Mouse (Mus musculus) right cerebral cortex, adult 18-20 months (tissue): ENCODE data around the gene Lag3.

ENCODE experiments used
- DNase-seq: peaks from one replicate; pipeline ENCODE4 v3.0.0; 2022; ENCODE audit warnings: mixed read lengths

The Lag3 gene

DNA sequence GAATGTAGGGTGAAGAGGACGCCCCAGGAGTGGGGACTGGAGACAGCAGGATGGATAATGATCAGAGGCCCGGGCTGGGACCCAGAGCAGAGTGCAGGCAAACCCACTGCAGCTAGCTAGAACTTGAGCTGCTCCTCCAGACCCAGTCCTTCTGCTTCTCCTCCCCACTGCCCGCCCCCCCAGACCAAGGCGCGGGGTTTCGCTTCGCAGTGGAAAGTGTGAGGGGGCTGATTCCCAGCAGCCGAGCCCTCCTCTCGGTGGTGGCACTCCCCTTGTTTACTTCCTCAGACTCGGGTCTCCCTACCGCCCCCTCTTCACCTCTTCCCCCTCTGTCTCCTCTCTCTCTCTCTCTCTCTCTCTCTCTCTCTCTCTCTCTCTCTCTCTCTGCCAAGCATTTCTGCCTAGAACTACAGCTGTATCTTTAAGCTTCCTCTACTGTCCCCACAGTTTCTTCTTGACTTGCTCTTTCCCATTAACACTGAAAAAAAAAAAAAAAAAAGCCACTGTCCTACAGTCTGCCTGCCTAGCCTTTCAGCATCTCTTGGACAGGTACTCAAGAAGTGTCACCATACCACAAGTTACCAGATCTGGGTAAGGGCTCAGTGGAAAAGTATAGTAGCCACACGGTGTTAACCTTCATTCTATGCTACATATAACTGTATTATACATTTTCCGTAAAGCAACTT is at the start of gene Lag3:
TSS of gene Lag3 (minus strand) at position 173 of the 686 bp plus-strand sequence.
- no peak for DNase-seq

DNA sequence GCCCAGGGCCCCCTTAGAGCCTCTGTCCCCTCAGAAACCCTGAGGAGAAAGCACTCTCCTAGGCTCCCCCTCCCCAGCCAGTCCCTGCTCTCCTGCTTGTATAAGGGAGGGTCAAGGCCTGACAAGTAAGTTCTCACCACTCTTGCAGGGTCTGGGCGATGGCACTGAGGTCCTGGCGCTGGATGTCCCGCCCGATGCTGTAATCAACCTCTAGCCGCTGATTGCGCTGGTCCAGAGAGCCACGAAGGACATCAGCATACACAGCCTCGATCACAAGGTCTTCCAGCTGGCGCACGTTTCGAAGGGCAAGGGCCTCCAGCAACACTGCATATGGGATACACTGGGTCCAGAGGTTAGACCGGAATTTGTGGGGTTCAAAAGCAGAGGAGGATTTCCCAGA is 49.5 kb upstream of the Lag3 start:
- DNase-seq, result no peak

DNA sequence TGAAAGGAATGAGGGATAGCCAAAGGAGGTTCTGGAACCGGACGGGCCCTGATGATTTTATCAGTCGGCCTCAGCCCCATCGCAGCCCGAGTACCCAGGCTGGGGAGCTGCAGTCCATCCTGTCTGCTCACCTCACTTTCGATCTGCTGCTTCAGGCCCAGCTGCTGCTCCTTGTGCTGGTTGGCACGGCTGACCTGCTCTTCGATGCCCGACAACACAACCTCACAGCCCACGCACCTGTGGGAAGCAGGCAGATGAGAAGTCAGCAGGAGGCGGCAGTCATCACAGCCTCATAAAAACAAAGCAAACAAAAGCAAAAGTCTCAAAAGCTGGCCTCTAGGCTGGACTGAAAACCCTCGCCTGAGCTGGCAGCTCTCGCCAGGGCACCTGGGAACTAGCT is 48.5 kb upstream of the Lag3 start:
- DNase-seq, result no peak

DNA sequence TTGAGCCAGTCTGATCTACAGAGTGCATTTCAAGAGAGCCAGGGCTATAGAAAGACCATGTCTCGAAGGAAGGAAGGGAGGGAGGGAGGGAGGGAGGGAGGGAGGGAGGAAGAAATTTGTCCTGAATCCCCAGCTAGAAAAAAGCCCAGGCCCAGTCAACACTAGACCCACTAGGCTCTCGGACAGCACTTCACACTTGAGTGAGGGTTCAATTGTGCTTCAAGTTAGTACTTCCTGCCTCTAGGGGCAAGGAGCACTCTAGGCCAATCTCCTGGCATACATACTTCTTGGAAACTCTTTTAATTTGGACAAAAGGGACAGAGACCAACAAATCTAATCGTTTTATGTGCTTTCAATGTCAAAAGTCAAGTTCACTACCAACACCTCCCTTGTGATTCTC is 46.6 kb upstream of the Lag3 start:
- DNase-seq, result no peak

DNA sequence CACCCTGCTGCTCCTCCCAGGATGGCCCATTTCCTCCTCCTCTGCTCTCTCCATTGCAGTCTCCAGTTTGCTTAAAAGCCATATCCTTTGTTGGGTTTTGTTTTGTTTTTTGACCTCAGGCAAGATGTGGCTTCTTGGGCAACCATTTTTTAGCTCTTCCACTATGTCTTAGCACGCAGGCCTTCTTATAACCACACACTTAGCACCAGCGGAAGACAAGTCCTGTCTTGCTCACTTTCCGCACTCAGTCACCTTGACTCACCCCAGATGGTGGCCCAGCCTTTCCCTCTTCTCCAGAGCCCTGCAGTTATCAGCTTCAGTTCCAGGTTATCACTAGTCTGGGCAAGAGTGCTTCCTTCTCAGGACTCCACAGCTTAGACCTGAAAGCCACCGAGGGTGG is 43.7 kb upstream of the Lag3 start:
- no peak for DNase-seq

DNA sequence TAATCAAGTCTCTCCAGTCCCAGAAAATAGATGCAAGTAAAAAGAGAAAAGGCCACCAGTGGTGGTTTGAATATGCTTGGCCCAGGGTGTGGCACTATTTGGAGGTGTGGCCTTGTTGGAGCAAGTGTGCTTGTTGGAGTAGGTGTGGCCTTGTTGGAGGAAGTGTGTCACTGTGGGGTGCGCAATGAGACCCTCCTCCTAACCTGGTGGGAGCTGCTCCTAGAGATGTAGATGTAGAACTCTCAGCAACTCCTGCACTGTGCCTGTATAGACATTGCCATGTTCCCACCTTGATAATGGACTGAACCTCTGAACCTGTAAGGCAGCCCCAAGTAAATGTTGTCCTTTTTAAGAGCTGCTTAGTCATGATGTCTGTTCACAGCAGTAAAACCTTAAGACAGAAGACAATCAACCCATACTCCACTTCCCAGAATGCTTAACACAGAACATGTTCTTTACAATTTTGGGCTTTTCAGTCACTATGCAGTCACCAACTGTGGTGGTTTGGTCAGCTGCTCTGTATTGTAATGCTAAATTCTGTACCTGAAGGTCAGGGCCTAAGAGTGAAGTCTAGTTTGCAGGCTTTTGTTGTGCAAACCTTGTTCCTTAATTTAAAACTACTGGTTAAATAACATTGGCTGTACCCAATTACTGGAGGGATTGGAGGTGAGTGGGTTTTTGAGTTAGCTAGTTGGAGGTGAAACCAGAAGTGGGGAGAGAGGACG is 42.6 kb upstream of the Lag3 start:
- DNase-seq, result no peak

DNA sequence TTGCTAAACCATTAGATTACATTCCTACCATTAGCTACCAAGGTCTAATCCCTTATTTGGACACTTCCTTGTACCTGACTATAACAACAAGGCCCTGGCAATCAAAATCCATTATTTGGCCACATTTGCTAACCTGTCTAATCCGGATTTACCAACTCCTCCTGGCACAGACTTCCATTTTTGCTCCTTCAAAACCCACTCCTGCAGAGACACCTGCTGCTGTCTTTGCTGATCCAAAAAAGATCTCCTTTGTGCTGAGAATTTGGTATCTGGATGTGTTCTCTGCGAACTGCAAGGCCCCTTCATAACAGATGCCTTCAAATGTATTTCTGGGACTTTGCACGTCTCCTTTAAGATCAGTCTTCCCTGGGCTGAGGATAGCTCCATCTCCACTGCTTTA is 32.0 kb upstream of the Lag3 start:
- DNase-seq, result no peak

- no peak for DNase-seq
These were observed 30.2 kb upstream of the Lag3 start for GRCm38 (mm10) chr6:124941679-124942078.

GRCm38 (mm10) chr6:124938554-124938953 is 27.0 kb upstream of the Lag3 start:
- no peak for DNase-seq

DNA sequence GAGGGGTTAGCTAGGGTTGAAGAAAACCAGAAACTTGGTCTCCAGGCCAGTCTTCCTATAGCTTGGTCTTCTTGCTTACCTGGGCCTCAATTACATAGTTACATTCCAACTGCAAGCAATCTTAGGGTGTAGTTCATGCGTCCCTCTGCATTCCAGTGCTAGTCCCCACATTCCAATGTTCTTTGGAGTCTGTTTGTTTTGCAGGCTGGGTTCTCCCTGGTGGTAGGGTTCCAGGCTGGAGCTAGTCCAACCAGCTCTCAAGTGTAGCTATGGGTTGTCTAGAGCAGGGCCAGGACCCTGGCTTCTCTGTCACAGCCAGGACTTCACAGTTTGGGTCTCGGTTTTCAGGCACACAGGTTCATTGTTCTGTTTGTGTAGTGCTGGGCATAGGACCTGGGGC is 26.0 kb upstream of the Lag3 start:
- no peak for DNase-seq

- no peak for DNase-seq
These were observed 25.2 kb upstream of the Lag3 start for GRCm38 (mm10) chr6:124936681-124937080.

DNA sequence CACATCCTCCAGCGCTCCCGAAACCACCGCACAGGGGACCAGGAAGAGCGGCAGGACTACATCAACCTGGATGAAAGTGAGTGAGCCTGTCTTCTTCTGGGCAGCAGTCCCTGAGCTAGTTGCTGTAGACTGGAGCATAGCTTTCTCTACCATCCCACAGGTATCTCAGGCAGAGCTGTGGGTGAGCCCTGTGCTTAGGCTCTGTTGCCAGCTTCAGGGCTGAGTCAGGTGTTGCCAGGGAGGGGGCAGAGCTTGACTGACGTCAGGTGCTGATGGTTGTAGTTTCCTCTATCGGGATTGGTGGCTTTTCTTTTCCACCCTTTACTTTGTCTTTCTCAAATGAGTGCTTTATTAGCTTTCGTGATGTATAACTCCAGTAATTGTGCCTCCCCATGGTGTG is 23.2 kb upstream of the Lag3 start:
- no peak for DNase-seq

DNA sequence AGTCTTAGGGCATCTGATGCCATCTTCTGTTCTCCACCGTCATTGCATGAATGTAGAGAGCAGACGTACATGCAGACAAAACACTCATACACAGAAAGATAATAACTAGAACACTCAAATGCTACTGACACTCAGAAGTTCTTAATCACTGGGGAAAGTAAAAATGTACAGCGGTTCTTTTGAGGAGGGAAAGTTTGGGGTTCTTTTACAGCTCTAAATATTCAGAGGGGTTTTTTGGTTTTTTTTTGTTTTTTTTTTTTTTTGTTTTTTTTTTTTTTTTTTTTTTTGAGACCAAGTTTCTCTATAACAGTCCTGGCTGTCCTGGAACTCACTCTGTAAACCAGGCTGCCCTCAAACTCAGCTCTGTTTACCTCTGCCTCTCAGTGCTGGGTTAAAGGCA is 21.6 kb upstream of the Lag3 start:
- DNase-seq, result no peak

DNA sequence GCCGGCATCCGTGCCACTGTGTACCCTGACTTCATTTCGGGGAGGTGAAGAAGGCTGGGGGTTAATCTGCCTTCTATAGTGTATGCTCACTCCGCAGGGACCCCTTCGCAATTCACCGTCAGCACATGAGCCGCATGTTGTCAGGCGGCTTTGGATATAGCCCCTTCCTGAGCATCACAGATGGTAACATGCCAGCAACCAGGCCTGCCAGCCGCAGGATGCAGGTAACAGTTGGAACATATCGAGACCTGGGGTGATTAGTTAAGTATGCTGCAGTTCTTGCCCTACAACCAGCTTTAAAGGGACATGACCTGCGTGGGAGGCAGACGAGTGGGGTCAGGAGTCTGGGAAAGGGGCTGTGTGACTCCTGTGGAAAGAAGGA is 20.8 kb upstream of the Lag3 start:
- no peak for DNase-seq

DNA sequence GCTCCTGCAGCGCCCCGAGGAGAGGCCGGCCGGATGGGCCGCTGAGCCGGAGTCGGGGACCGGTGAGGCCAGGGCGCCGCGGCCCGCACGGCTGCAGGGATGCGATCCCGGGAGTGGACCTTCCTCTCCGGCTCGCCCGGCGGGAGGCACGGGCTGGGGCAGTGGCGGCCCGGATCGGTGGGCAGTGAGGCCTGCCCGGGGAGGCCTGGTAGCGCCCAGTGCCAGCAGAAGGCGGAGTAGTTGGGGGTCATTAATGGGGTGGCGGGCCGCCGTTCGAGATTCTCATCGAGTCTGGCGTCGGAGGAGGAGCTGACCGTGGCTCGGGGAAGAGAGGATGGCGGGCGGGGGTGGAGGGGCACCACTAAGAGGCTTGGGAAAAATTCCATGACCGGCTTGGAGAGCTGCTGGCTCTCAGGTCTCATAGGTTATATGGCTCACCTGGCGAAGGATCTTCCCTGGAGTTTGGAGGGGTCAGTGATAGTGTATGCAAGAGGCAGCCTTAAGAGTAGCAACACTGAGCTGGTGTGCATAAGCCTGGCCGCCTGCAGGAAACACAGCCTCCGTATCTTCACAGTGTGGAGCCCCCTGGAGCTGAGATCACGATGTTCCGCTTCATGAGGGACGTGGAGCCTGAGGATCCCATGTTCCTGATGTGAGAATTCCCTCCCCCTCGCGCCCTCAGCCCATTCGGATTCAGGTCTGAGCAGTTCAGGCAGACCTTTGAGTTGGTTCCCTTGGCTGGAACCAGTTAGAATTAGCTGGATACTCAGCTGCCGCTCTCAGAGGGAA is 20.2 kb upstream of the Lag3 start:
- no peak for DNase-seq

DNA sequence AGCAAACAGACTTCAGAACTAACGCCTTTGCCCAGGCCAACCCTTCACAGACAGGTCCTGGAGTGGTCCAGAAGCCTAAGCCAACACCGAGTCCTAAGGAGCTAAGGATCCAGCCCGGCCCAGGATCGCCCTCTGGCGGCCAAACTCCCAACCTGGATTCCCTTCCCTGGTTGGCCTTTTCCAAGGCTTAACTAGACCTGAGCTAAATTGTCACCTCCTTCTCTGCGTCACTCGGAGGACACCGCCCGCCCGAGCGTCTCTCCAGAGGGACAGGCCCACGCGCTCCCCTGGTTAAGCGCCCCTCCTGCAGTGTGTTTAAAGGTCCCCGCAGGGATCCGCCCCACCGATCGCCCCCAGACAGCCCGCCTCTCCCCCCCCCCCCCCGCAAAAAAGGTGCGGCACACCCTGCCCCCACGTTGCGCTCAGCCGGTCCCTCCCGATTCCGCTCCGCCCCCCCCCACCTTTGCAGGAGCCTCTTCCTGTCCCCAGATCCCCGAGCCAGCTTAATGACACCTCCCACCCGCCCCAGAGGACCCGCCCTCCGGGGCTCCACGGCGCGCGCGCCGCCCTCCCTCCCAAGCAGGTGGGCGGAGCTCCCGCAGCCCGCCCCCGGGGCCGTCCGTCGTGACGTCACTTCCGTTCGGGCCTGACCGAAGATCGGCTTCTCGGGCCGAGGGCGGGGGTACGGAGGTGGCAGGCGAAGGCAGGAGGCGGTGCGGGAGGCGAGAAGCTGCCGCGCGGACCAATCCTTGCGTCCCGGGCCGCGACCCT is 19.4 kb upstream of the Lag3 start, which contains the start of gene Mlf2:
TSS of gene Mlf2 (plus strand) at position 633 of the 771 bp plus-strand sequence.
- peak; percentile 99 for DNase-seq

GRCm38 (mm10) chr6:124930231-124930630 is 18.7 kb upstream of the Lag3 start:
- DNase-seq, result no peak

DNA sequence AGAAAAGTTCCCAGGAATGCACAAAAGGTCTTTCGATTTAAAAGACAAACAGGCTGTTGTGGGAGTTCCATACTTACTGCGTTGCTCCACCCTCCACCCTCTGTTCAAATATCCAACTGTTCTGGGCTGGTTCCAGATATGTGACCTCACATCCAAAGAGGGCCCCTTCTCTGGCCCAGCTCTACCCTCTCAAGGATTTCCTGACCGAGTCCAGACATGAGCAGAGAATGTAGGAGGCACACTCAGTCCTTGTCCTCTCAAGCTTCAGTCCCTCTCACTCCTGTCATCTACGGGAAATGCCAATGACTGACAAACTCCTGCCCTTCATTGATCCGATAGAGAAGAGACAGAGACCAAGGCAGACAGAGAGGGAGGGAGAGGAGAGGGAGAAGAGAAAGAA is 14.4 kb upstream of the Lag3 start:
- DNase-seq, result no peak

DNA sequence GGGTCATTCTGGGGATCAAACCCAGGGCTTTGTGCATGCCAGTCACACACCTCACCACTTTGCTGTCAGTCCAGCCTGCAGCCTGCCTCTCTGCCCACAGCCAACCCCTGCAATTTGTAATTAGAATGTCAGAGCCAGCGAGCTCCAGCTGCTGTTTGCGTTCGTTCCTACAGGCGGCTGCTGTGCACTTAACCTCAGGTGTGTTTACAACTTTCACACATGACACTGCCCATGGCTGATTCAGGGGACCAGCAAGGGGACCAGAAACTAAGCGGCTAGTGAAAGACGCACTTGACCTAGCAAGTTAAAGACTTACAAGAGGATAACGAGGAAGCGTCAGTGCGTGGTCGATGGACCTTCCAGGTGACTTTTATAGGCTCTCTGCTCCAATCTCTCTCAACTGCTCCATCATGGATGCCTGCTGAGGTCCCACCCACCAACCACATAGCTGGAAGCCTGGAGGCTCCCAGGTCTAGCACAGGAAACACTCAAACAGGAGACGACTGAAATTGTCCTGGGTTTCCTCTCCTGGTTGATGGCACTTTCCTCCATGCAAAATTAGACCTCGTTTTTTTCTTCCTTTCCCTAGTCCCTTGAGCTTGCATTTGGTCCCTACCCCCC is 13.8 kb upstream of the Lag3 start:
- no peak for DNase-seq

DNA sequence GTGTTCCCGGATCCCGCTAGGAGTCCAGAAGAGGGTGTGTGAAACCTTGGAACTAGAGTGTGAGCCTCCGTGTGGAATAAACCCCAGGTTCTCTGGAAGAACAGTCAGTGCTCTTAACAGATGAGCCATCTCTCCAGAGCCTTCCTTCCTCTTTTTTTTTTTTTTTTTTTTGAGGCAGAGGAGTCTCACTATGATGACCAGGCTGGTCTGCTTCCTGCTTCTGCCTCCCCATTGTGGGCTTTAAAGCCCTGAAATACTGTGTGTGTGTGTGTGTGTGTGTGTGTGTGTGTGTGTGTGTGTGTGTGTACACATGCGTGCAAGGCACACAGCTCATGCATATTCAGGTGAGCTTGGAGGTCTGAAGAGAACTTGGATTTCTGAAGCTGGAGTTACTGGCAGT is 10.0 kb upstream of the Lag3 start:
- no peak for DNase-seq

DNA sequence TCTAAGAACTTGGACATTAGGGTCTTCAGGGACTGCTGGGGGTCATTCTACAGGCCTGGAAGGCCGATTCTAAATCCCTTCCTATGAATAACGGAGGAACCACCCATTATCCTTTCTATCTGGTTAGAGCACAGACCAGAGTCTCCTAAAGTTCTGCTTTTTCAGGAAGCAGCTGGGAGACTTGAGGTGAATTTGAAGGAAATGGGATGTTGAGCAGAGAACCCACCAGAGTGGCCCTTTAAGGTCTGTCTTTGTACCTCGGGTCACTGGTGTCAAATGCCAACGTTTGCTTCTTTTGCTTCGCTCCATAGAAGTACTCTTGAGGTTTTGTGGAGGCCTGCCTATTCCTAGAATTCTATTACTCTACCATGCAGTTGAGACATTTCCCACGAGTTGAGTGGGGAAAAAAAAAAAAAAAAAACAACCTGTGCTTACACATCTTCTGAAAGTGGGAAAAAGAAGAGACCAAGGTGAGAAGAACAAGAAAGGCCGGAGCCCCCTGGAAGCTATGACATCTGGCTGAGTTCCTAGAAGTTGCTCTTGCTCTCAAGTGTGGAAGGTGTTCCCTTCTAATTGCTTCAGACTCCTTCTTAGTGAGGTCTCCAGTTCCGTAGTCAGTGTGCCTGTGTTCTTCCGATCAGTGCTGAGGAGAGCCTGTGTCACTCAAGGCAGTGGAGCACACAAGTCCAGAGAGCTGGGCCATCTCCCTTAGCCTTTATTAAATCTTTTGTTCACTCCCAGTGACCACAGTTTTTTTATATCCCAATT is 9.0 kb upstream of the Lag3 start:
- DNase-seq, result no peak
